Mouse (Mus musculus): Measurements from ENCODE around the gene Slc35d1.

- TF ChIP-seq GATA1 (IDR thresholded peaks at IDR 0.05; ENCODE audit: borderline replicate concordance, low read length) (no peak), FLI1 (IDR thresholded peaks at IDR 0.05; ENCODE audit: low read length) (no peak)
These were observed 88.4 kb downstream of the Slc35d1 start for GRCm38 (mm10) chr4:103126533-103126932.
